Mouse (Mus musculus) hindbrain, embryonic 10.5 days (tissue): Measurements from ENCODE around the gene Polr3c. TPM values are rescaled to one million over a fixed set of nuclear protein-coding genes. Genes with fewer than 3 reads are reported as not detected.
"Not testable (repeated sequence)": the region's sequence is repeated elsewhere in the genome, so short reads cannot be mapped to it uniquely, and the experiment has no call there.

Experiments
- DNase-seq: peaks from one replicate; pipeline ENCODE4 v3.0.0-alpha.2; 2017; ENCODE audit warnings: low spot score
- H3K27ac ChIP-seq: fragments of 300-500 bp; sonication (generic); 2 replicates; pipeline ENCODE4 v1.5.1; 2016; ENCODE audit warnings: mild to moderate bottlenecking, moderate library complexity
- H3K27me3 ChIP-seq: fragments of 300-500 bp; sonication (generic); 2 replicates; pipeline ENCODE4 v1.6.1; 2016; ENCODE audit warnings: mild to moderate bottlenecking; ENCODE audit not compliant: poor library complexity, insufficient read depth, severe bottlenecking
- H3K36me3 ChIP-seq: fragments of 300-500 bp; sonication (generic); 2 replicates; pipeline ENCODE4 v1.6.1; 2016; ENCODE audit warnings: mild to moderate bottlenecking, moderate library complexity
- H3K4me1 ChIP-seq: fragments of 300-500 bp; sonication (generic); replicated peaks from 2 replicates; pipeline ENCODE4 v1.6.1; 2016; ENCODE audit warnings: mild to moderate bottlenecking
- H3K4me3 ChIP-seq: fragments of 300-500 bp; sonication (generic); 2 replicates; pipeline ENCODE4 v1.5.1; 2016; ENCODE audit warnings: mild to moderate bottlenecking, moderate library complexity
- H3K9me3 ChIP-seq: fragments of 300-500 bp; sonication (generic); 2 replicates; pipeline ENCODE4 v1.6.1; 2016; ENCODE audit warnings: mild to moderate bottlenecking, moderate library complexity
- WGBS: fragments of 180-500 bp; shearing (Covaris S2); methylation state at CpG from one replicate; pipeline ENCODE4 v1.1.7; 2016; 5-methylcytosine and 5-hydroxymethylcytosine counted together
- polyA plus RNA-seq: library from polyadenylated mRNA; unstranded; fragments of >200 nt; fragmentation: Nextera tagmentation; extraction: Ambion mirVana; gene quantifications from 2 replicates; pipeline ENCODE4 v1.2.1, GENCODE M21; 2016

The Polr3c gene
- polyA plus RNA-seq, 1 experiment from 2014 or later, result 44.4 TPM

DNA sequence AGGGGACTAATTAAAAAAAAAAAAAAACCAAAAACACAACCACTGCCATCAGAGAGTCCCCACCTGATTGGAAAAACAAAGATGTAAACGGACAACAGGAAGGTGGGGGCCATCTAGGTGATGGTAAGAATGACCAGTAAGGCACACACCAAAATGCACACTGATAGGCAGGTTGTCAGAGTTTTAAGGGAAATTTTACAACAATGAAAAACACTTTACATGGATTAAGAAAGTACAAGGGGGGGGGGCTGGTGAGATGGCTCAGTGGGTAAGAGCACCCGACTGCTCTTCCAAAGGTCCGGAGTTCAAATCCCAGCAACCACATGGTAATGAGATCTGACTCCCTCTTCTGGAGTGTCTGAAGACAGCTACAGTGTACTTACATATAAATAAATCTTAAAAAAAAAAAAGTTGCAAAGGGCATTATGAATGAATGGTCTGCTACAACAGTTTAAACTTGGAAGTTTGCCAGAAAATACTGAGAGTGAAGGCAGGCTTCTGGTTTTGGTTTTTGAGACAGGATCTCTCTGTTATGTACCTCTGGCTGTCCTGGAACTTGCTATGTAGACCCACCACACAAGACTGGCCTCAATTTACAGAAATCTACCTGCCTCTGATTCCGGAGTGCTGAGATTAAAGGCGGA is 58.9 kb downstream of the Polr3c start:
- Histone ChIP-seq H3K27me3 (peaks cover 28% of the 10 kb centered on the region), H3K36me3 (no peaks in the 10 kb centered on the region), H3K27ac (no peak overlapping the region), H3K9me3 (no peaks in the 10 kb centered on the region), H3K4me3 (no peak overlapping the region), H3K4me1 (peaks cover 21% of the 10 kb centered on the region)
- 95% methylated on average over 5 of the region's 5 CpGs for WGBS
- no peak for DNase-seq

- Histone ChIP-seq H3K9me3 (no peaks in the 10 kb centered on the region), H3K36me3 (no peaks in the 10 kb centered on the region), H3K27me3 (peaks cover 28% of the 10 kb centered on the region), H3K4me3 (no peak overlapping the region), H3K27ac (no peak overlapping the region), H3K4me1 (peaks cover 30% of the 10 kb centered on the region)
- 25% methylated on average over 1 of the region's 1 CpGs for WGBS
- no peak for DNase-seq
Measured at GRCm38 (mm10) chr3:96667316-96667715, 60.1 kb downstream of the Polr3c start.

GRCm38 (mm10) chr3:96666916-96667315 is 60.5 kb downstream of the Polr3c start:
- Histone ChIP-seq H3K27ac (no peak overlapping the region), H3K4me1 (peaks cover 30% of the 10 kb centered on the region), H3K36me3 (no peaks in the 10 kb centered on the region), H3K9me3 (no peaks in the 10 kb centered on the region), H3K4me3 (no peak overlapping the region), H3K27me3 (peaks cover 25% of the 10 kb centered on the region)
- DNase-seq, result no peak
- WGBS, result 95% methylated on average over 5 of the region's 5 CpGs

- WGBS, result 90% methylated on average over 7 of the region's 7 CpGs
- not testable (repeated sequence) for H3K36me3 ChIP-seq, H3K9me3 ChIP-seq, DNase-seq, H3K27ac ChIP-seq, H3K4me3 ChIP-seq
- H3K27me3 ChIP-seq, result peaks cover 14% of the 10 kb centered on the region
- peaks cover 30% of the 10 kb centered on the region for H3K4me1 ChIP-seq
Measured at GRCm38 (mm10) chr3:96665732-96666363, 61.6 kb downstream of the Polr3c start.

GRCm38 (mm10) chr3:96663432-96664239 is 63.8 kb downstream of the Polr3c start:
- Histone ChIP-seq H3K4me3 (peak overlapping the region; percentile 41), H3K36me3 (no peaks in the 10 kb centered on the region), H3K4me1 (peaks cover 15% of the 10 kb centered on the region), H3K9me3 (no peaks in the 10 kb centered on the region), H3K27me3 (peaks cover 7% of the 10 kb centered on the region; the same call in 1 of the 2 replicates), H3K27ac (peak overlapping the region; percentile 64)
- DNase-seq, result peak; percentile 86
- WGBS, result 6% methylated on average over 18 of the region's 18 CpGs

DNA sequence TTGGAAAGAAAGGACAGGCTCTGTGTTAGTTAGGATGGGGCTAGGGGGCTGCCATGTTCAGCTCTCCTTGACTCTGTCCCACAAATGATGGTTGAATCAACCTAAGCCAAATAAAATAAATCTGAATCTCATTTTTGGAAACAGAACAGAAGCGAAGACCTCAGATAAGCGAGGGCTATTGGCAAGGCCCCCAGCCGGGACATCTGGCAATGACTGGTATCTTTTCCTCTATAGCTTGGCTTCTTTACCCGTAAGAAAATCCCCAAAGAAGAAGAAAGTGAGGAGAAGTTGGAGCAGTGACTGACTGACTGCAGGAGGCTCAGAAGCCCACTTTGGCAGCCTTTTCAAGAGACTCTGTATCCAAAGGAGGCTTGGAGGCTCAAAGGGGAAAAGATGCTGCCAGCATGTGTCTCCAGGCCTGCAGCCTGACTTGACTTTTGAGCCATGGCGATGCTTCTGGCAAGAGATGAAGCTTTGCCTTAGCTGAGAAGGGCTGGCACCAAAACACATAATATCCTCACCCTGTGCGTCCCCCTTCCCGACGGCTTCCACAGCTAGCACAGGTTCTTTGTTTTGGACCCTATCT is 64.6 kb downstream of the Polr3c start:
- Histone ChIP-seq H3K4me3 (peak overlapping the region; percentile 41; the same call in 1 of the 2 replicates), H3K36me3 (no peaks in the 10 kb centered on the region)

More for the DNA sequence above, 64.6 kb downstream of the Polr3c start:
- no peak for DNase-seq
- 54% methylated on average over 8 of the region's 8 CpGs for WGBS
- Histone ChIP-seq H3K4me1 (peaks cover 15% of the 10 kb centered on the region), H3K9me3 (no peaks in the 10 kb centered on the region), H3K27ac (peak overlapping the region; percentile 64), H3K27me3 (peaks cover 7% of the 10 kb centered on the region; the same call in 1 of the 2 replicates)

Other genes starting within 250 kb of the Polr3c start
- 0.89 and 2.2 TPM in 2 replicates for gene Hfe2, start 202.5 kb downstream of the Polr3c start, polyA plus RNA-seq
- 36.3 and 38.1 TPM in 2 replicates for gene Txnip, start 169.7 kb downstream of the Polr3c start, polyA plus RNA-seq
- 0.55 and 0.93 TPM in 2 replicates for gene Gm16253, start 150.6 kb downstream of the Polr3c start, polyA plus RNA-seq
- gene Polr3gl, start 133.4 kb downstream of the Polr3c start, polyA plus RNA-seq, result 25.3 and 29.4 TPM in 2 replicates
- gene Ankrd34a, start 131.0 kb downstream of the Polr3c start, polyA plus RNA-seq, result 0.92 and 1.5 TPM in 2 replicates
- gene Lix1l, start 126.5 kb downstream of the Polr3c start, polyA plus RNA-seq, result 5.4 and 5.5 TPM in 2 replicates
- 185 and 210 TPM in 2 replicates for gene Rbm8a, start 97.7 kb downstream of the Polr3c start, polyA plus RNA-seq
- gene Pex11b, start 92.3 kb downstream of the Polr3c start, polyA plus RNA-seq, result 39.3 and 41.8 TPM in 2 replicates
- 0.06 and 0.13 TPM in 2 replicates for gene Gm42957, start 92.2 kb downstream of the Polr3c start, polyA plus RNA-seq
- gene Itga10, start 82.0 kb downstream of the Polr3c start, polyA plus RNA-seq, result 0.31 and 0.35 TPM in 2 replicates
- gene Ankrd35, start 57.5 kb downstream of the Polr3c start, polyA plus RNA-seq, result 0.10 and 0.16 TPM in 2 replicates
- gene Pias3, start 31.2 kb downstream of the Polr3c start, polyA plus RNA-seq, result 46.2 and 48.3 TPM in 2 replicates
- gene Nudt17, start 19.1 kb downstream of the Polr3c start, polyA plus RNA-seq, result 17.1 and 19.4 TPM in 2 replicates
- gene Rnf115, start within 50 bp of the Polr3c start, polyA plus RNA-seq, result 63.8 and 64.2 TPM in 2 replicates
- gene Pdzk1, start 101.7 kb upstream of the Polr3c start, polyA plus RNA-seq, result 0.25 and 0.29 TPM in 2 replicates
- gene Cd160, start 101.7 kb upstream of the Polr3c start, polyA plus RNA-seq, result 0.06 and 0.14 TPM in 2 replicates
- 5.9 and 8.1 TPM in 2 replicates for gene Gja5, start 177.1 kb upstream of the Polr3c start, polyA plus RNA-seq
- 31.6 and 38.0 TPM in 2 replicates for gene Gpr89, start 177.7 kb upstream of the Polr3c start, polyA plus RNA-seq
- gene Gja8, start 198.4 kb upstream of the Polr3c start, polyA plus RNA-seq, result not detected in 2 replicates